Mouse (Mus musculus): ENCODE measurements around the gene Olfr17.

DNA sequence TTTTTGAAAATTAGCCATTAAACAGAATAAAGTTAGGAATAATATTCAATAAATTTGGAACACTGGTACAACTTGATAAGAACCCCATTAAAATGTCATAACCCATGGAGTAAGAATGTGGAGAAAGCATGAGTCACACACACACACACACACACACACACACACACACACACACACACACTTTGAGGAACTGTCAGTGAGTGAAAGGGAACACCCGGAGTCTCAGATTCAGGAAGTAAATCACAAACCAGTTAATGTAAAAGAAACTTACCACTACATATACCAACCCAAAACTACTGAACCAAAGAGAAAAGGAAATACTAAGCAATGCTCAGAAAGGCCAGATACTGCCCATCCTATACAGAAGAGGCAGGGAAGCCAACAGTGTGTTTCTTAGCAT lies 48.6 kb upstream of the Olfr17 start:
- TF ChIP-seq CTCF (IDR thresholded peaks at IDR 0.05; ENCODE audit: low read depth, low read length) (no peak), GATA1 (IDR thresholded peaks at IDR 0.05; ENCODE audit: borderline replicate concordance, low read length) (no peak), POLR2AphosphoS5 (IDR thresholded peaks at IDR 0.05; ENCODE audit: insufficient replicate concordance, low read depth, low read length) (no peak)
